Mouse (Mus musculus) stomach, postnatal 0 days (tissue): ENCODE data around the gene Fam3a.

Source experiments
- CTCF ChIP-seq: IDR thresholded peaks from 2 replicates; pipeline ENCODE4 v1.5.1; 2016; ENCODE audit warnings: antibody characterized with exemption, low read depth, mild to moderate bottlenecking, moderate library complexity
- EP300 ChIP-seq: optimal IDR thresholded peaks from 2 replicates; pipeline ENCODE3; 2016; ENCODE audit warnings: antibody characterized with exemption

- TF ChIP-seq CTCF (no peak), EP300 (no peak)
These were observed 20.1 kb downstream of the Fam3a start, which contains the start of the genes Ubl4a and Slc10a3 for GRCm38 (mm10) chrX:74372888-74373549.
